Mouse (Mus musculus): ENCODE results near the gene Rph3al. TPM values are rescaled to one million over a fixed set of nuclear protein-coding genes. Genes with fewer than 3 reads are reported as not detected.

The Rph3al gene
- polyA plus RNA-seq, 1 experiment, result not detected

DNA sequence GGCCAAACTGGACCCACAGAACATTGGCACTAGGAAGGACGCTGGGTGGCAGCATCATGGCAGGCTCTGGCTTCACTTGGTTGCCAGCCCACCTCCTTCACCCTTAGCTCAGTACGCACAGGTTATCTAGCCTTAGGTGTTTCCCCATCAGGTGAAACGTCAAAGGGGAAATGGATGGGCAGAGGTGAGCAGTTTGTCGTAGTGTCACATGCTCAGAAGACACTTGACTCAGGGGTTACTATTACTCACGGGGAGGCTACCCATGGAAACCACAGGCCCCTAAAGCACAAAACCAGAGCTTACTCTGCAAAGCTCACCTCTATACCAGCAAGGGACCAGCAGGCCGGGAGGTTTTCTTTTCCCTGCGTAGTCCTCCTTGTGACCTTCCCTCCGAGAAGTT is 59.8 kb downstream of the Rph3al start:
- Histone ChIP-seq H3K4me3 (replicated peaks) (no peak overlapping the region), H3K27me3 (ENCODE audit: control insufficient read depth) (no peaks in the 10 kb centered on the region), H3K4me1 (ENCODE audit: control insufficient read depth) (no peaks in the 10 kb centered on the region), H3K36me3 (ENCODE audit: control insufficient read depth) (no peaks in the 10 kb centered on the region), H3K9me3 (ENCODE audit: control insufficient read depth, low read length) (no peaks in the 10 kb centered on the region)
- TF ChIP-seq TAL1 (IDR thresholded peaks at IDR 0.05; ENCODE audit: low read length) (no peak), GATA1 (IDR thresholded peaks at IDR 0.05; ENCODE audit: low read length) (no peak)

DNA sequence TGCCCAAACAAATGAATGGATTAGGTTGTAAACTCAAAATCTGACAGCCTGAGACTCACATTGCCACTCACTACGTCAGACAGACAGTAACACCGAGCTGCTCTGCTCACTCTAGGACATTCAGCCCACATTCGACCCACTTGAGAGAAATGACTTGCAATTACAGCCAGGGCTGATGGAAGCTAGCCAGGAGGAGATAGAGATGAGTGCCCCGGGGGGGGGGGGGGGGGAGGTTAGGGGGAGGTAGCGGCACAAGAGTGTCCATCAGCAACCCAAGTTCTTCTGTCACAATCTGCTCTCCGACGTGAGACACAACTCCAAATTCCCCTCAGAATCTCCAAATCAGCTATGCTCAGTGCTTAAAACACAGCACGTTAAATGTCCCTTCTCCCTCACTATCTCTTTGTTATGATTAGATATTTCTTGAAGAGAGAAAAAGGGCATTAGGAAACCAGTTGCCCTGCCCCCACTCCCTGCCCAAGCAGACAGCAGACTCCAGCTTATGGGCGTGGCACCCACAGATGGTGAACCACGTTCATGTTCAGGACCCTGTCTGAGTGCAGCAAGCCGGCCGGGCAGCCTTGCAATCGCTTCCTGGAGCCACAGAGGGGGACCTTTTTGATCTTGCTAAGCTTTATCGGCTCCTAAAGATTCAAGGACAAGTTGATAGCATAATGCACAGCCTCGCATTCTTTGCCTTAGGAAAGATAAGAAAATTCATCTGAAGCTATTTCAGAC is 62.0 kb downstream of the Rph3al start:
- no peaks in the 10 kb centered on the region for H3K36me3 ChIP-seq (ENCODE audit: control insufficient read depth)
- H3K27me3 ChIP-seq (ENCODE audit: control insufficient read depth), result no peaks in the 10 kb centered on the region
- no peaks in the 10 kb centered on the region for H3K4me1 ChIP-seq (ENCODE audit: control insufficient read depth)
- TF ChIP-seq GATA1 (IDR thresholded peaks at IDR 0.05; ENCODE audit: low read length), result no peak
- TF ChIP-seq TAL1 (IDR thresholded peaks at IDR 0.05; ENCODE audit: low read length), result no peak
- H3K9me3 ChIP-seq (ENCODE audit: control insufficient read depth, low read length), result no peaks in the 10 kb centered on the region
- H3K4me3 ChIP-seq (replicated peaks), result no peak overlapping the region

DNA sequence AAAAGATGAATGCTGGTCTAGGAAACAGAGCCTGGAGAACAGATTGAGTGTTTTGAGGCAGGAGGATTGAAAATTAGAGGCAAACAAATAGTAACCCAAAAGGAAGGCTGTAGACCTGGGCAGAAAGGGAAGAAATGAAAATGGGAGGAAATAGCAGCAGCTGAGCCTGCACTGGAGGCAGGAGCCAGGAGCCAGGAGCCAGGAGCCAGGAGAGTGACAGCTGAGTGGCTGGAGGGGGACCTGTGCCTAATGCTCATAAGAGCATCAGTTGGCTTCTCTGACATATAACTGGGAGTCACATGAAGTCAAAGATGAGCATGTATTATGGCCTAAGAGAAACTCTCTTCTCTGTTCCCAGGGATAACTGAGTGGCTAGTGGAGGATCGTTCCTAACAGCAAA is 66.5 kb downstream of the Rph3al start:
- Histone ChIP-seq H3K9me3 (ENCODE audit: control insufficient read depth, low read length) (no peaks in the 10 kb centered on the region), H3K4me3 (replicated peaks) (no peak overlapping the region), H3K27me3 (ENCODE audit: control insufficient read depth) (no peaks in the 10 kb centered on the region), H3K4me1 (ENCODE audit: control insufficient read depth) (no peaks in the 10 kb centered on the region), H3K36me3 (ENCODE audit: control insufficient read depth) (no peaks in the 10 kb centered on the region)
- TF ChIP-seq TAL1 (IDR thresholded peaks at IDR 0.05; ENCODE audit: low read length), result no peak
- TF ChIP-seq GATA1 (IDR thresholded peaks at IDR 0.05; ENCODE audit: low read length), result no peak

DNA sequence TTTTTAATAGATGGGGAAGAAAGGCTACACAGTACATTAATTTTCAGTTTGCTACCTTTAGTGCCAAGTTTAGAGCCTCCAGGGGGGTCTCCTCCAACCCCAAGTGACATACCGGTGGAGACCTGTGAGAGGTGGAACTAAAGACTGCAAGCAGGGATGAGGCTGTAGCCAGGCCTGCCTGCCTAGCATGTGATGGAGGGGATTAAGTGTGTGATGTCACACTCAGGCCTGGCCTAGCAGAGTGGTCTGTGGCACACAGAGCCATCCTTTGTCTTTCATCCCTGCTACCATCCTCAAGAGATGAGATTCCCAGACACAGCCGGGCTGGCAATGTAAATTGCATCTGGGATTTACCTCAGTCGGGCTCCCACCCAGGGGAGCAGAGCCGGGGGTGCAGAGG is 67.3 kb downstream of the Rph3al start:
- TF ChIP-seq GATA1 (IDR thresholded peaks at IDR 0.05; ENCODE audit: low read length) (no peak), TAL1 (IDR thresholded peaks at IDR 0.05; ENCODE audit: low read length) (no peak)
- Histone ChIP-seq H3K27me3 (ENCODE audit: control insufficient read depth) (no peaks in the 10 kb centered on the region), H3K36me3 (ENCODE audit: control insufficient read depth) (no peaks in the 10 kb centered on the region), H3K9me3 (ENCODE audit: control insufficient read depth, low read length) (no peaks in the 10 kb centered on the region), H3K4me3 (replicated peaks) (no peak overlapping the region), H3K4me1 (ENCODE audit: control insufficient read depth) (no peaks in the 10 kb centered on the region)

DNA sequence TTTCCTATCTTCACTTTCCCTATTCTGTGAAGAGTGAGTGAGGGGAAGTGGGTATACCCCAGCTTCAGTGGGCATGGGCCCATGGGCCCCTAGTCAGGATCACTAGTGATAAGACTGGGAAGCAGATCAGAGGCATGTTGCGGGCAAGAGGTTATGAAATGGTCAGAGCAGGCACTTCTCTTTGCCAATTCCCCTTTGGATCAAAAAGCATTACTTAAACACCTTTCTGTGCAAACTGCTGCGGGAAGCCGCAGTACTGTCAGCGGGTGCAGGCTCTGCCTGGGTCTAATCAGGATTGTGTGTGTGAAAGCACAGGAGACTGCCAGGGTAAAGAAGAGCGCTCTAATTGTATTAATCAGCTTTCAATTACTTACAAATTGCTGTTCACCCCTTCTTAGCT is 67.8 kb downstream of the Rph3al start:
- Histone ChIP-seq H3K4me3 (replicated peaks) (no peak overlapping the region), H3K27me3 (ENCODE audit: control insufficient read depth) (no peaks in the 10 kb centered on the region), H3K9me3 (ENCODE audit: control insufficient read depth, low read length) (no peaks in the 10 kb centered on the region), H3K4me1 (ENCODE audit: control insufficient read depth) (no peaks in the 10 kb centered on the region), H3K36me3 (ENCODE audit: control insufficient read depth) (no peaks in the 10 kb centered on the region)
- TF ChIP-seq TAL1 (IDR thresholded peaks at IDR 0.05; ENCODE audit: low read length), result no peak
- TF ChIP-seq GATA1 (IDR thresholded peaks at IDR 0.05; ENCODE audit: low read length), result no peak

DNA sequence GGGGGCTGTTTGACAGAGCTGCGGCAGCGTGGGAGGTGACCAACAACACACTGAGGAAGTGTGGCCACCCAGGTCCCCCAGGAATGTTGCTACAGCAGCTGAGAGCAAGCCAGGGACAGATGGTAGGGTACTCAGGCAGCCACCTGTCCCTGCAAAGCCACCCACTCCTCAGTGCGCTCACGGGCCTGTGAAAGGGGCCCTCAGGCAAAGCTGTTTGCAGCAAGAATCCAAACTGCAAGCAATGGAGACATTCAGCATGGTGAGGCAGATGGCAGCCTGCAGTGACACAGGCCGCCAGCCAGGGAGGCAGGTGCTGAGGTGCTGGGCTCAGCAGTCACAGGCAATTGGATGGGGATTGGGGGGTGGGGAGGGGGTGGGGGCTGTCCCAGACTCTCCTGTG is 68.3 kb downstream of the Rph3al start:
- H3K4me1 ChIP-seq (ENCODE audit: control insufficient read depth), result no peaks in the 10 kb centered on the region
- TF ChIP-seq TAL1 (IDR thresholded peaks at IDR 0.05; ENCODE audit: low read length), result no peak
- no peak for TF ChIP-seq GATA1 (IDR thresholded peaks at IDR 0.05; ENCODE audit: low read length)
- H3K27me3 ChIP-seq (ENCODE audit: control insufficient read depth), result no peaks in the 10 kb centered on the region
- no peaks in the 10 kb centered on the region for H3K9me3 ChIP-seq (ENCODE audit: control insufficient read depth, low read length)
- no peaks in the 10 kb centered on the region for H3K36me3 ChIP-seq (ENCODE audit: control insufficient read depth)
- H3K4me3 ChIP-seq (replicated peaks), result no peak overlapping the region

DNA sequence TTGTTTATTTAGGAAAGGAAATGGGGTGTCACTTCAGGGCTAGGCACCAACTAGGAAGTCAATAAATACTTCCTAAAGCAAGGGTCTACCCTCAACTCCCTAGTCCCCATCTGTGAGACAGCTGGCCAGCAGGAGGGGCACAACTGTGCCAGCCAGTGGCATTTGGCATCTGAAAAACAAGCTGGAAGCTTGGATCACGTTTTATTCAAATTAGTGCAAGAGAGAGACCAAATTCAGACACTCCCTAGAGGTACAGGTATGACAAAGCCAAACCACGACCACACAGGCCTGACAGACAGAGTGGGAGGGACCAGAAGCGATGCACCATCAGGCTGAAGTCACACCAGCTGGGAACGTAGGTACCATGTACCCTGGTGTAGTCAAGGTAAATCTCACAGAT is 71.4 kb downstream of the Rph3al start:
- no peaks in the 10 kb centered on the region for H3K27me3 ChIP-seq (ENCODE audit: control insufficient read depth)
- no peaks in the 10 kb centered on the region for H3K36me3 ChIP-seq (ENCODE audit: control insufficient read depth)
- H3K4me3 ChIP-seq (replicated peaks), result no peak overlapping the region
- no peaks in the 10 kb centered on the region for H3K4me1 ChIP-seq (ENCODE audit: control insufficient read depth)
- no peak for TF ChIP-seq GATA1 (IDR thresholded peaks at IDR 0.05; ENCODE audit: low read length)
- TF ChIP-seq TAL1 (IDR thresholded peaks at IDR 0.05; ENCODE audit: low read length), result no peak
- H3K9me3 ChIP-seq (ENCODE audit: control insufficient read depth, low read length), result no peaks in the 10 kb centered on the region

DNA sequence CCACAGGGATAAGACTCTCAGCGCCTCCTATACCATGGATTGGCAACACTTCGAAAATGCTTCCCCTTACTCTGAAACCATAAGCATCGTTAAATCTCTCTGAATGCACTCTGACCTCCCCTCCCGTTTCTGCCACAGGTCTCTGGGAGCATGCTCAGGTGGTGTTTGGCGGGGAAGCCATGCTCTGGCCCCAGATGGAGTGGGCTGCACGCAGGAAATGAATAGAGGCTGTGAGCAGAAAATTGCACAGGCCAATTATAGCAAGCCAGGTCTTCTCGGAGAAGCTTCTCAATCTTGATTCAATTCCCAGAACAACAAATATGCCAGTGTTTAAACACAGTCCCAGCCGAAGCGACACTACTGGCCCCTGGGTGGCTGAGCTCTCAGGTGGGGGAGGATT is 72.4 kb downstream of the Rph3al start:
- no peaks in the 10 kb centered on the region for H3K27me3 ChIP-seq (ENCODE audit: control insufficient read depth)
- H3K9me3 ChIP-seq (ENCODE audit: control insufficient read depth, low read length), result no peaks in the 10 kb centered on the region
- no peak overlapping the region for H3K4me3 ChIP-seq (replicated peaks)
- no peaks in the 10 kb centered on the region for H3K4me1 ChIP-seq (ENCODE audit: control insufficient read depth)
- TF ChIP-seq TAL1 (IDR thresholded peaks at IDR 0.05; ENCODE audit: low read length), result no peak
- no peak for TF ChIP-seq GATA1 (IDR thresholded peaks at IDR 0.05; ENCODE audit: low read length)
- no peaks in the 10 kb centered on the region for H3K36me3 ChIP-seq (ENCODE audit: control insufficient read depth)

DNA sequence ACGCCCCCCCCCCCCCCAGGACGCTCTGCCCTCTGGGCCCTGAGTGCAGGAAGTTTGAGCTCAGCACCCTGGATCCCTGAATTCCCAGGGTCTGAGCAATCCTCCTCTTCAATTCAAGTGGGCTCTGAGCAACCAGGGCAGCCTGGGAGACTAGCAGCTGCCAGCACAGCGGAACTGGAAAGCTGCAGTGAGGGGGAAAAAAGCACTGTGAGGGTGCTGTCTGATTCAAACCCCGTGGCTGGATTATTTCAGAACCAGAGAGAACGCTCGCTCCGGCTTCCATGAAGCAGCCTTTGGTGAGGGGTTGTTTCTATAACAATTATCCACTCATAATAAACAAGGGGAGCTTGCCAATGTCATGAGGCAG is 73.0 kb downstream of the Rph3al start:
- H3K36me3 ChIP-seq (ENCODE audit: control insufficient read depth), result no peaks in the 10 kb centered on the region
- H3K4me3 ChIP-seq (replicated peaks), result no peak overlapping the region
- H3K27me3 ChIP-seq (ENCODE audit: control insufficient read depth), result no peaks in the 10 kb centered on the region
- H3K4me1 ChIP-seq (ENCODE audit: control insufficient read depth), result no peaks in the 10 kb centered on the region
- H3K9me3 ChIP-seq (ENCODE audit: control insufficient read depth, low read length), result no peaks in the 10 kb centered on the region
- TF ChIP-seq GATA1 (IDR thresholded peaks at IDR 0.05; ENCODE audit: low read length) (no peak), TAL1 (IDR thresholded peaks at IDR 0.05; ENCODE audit: low read length) (no peak)
